Mouse (Mus musculus) fibroblast of lung, adult 2 months (primary cell): ENCODE measurements around the gene Mfsd13b.

ENCODE experiments used
- DNase-seq: peaks from one replicate; pipeline ENCODE4 v3.0.0-alpha.2; 2011; ENCODE audit warnings: low read depth

Mfsd13b gene

DNA sequence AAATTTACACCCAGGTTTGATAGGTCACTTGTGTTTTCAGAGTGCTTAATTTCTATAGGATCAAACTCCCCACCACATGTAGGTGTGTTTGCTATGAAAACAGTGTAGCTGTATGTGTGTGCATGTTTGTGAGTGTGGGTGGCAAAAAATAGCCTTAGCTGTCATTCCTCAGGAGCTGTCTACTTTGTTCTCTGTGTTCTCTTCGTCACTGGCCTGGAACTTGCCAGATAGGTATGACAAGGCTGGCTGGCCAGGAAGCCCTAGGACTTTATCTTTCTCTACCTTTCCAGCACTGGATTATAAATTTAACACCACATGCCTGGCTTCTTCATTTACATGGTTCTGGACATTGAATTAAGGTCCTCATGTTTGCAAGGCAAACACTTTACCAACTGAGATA is 61.9 kb downstream of the Mfsd13b start:
- DNase-seq: no peak

DNA sequence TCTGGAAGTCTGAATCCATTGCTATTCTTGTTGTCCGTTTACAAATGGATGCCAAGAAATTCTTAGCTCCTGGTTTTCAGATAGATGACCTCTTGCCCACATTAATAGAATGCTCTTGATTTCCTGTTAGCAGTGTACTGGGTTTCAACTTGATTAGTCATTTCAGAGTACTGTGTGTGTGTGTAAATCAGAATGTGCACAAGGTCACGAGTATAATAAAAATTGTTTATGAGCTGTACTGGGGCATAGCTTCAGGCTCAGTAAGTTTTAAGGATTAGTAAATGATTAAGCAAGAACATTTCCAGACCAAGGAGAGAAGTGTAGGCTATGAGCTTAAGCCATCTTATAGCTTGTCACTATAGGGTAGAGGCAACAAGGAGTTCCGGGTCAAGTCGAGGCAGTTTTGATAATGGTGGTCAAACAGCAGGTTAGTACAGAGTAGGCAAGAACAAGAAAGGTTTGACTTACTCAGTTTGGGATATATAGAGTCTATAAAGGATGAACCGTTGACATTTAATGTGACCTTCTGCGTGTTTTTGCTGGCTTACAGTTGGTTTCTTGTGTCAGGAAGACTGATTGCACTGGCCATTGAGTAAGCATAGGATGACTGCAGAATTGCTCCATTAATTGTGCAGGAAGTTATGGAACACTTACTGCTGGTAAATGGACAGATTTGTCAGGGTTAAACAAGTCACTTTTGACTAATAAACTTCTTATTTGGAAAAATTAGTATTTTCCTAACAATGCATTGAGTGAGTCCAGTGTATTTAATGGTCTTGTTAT is 63.6 kb downstream of the Mfsd13b start:
- DNase-seq: no peak

GRCm38 (mm10) chr7:121047624-121048023 is 65.3 kb downstream of the Mfsd13b start:
- DNase-seq: no peak

DNA sequence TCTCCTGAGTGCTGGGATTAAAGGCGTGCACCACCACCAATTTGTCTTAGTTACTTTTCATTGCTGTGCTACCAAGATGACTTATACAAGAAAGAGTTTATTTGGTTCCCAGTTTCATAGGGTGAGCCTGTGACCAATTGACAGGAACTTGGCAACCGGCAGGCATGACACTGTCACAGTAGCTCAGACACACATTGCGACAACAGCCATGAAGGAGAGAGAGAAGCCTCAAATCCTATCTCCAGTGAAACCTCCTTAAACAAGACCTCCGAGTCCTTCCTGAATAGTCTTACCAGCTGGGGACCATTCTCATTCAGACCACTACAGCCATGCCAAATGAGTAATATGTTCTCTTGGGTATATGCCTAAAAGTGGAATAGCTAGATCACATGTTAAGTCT is 70.8 kb downstream of the Mfsd13b start:
- DNase-seq: no peak

DNA sequence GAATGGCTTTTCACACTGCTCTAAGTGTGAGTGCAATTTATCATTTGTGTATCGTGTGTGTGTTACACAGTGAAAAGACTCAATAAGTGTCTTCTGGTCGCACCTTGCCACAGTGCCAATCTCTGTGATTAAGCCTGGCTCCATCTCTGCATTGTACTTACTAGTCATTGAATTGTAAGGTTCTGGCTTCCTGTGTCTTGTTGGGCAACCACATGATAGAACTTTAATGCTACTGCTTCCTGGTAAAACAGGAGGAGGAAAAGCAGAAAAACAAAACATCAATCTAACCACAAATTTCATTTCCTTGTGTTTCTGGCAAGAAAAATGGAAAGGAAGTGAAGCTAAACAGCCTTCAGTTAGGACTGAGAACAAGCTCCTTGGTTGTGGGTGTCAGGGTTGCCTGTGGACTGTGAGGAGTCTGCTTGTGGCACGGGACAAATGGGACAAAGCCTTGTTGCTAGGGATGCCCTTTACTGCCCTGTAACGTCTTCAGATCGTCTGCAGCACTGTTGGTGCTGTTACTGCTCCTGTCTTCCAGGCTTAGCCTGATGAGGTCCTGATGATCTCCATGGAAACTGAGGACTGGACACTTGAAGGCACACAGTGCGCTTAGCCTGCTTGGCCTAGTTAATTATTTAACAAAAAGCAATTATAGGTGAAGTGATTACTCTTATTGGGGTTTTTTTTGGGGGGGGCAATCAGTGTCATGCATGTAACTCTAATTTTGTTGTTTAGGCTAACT is 77.3 kb downstream of the Mfsd13b start:
- no peak for DNase-seq

DNA sequence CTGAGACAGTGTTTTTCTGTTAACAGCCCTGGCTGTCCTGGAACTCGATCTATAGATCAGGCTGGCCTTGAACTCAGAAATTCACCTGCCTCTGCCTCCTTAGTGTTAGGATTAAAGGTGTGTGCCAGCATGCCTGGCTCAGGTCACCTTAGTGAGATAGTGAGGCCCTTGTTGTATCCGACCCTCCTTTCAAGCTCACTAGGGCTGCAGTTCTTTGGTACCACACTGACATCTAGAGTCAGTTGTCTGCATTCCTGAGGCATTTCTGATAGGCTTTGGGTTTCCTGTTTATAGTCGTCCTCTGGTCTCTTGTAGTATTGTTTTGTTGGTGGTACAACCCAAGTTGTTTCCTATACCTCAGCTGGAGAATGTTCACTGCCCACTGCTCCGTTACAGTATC is 82.0 kb downstream of the Mfsd13b start:
- no peak for DNase-seq
